Mouse (Mus musculus) right cerebral cortex, postnatal 10 days (tissue): ENCODE measurements around the gene Zfyve19.

ENCODE experiments used
- DNase-seq, 2 experiments: peaks; one replicate each; pipeline ENCODE4 v3.0.0; 2021; ENCODE audit warnings: low spot score in 2 of 2

The Zfyve19 gene

GRCm38 (mm10) chr2:119208344-119209175 lies at the start of gene Zfyve19, which contains the start of gene Dnajc17:
Gene Zfyve19, plus strand, starts transcription at chr2:119208617.
Gene Dnajc17, minus strand, starts transcription at chr2:119208795.
- DNase-seq, result peak; percentile 99

- no peak for DNase-seq
Measured at GRCm38 (mm10) chr2:119161247-119161646, 47.2 kb upstream of the Zfyve19 start.

GRCm38 (mm10) chr2:119163135-119163534 lies 45.3 kb upstream of the Zfyve19 start:
- DNase-seq, result no peak

- no peak for DNase-seq
Measured at GRCm38 (mm10) chr2:119163999-119164398, 44.4 kb upstream of the Zfyve19 start.

- DNase-seq, result no peak
Measured at GRCm38 (mm10) chr2:119165401-119165800, 43.0 kb upstream of the Zfyve19 start.

GRCm38 (mm10) chr2:119166901-119167865 lies 41.2 kb upstream of the Zfyve19 start, which contains the start of gene Gchfr:
Gene Gchfr, plus strand, starts transcription at chr2:119167773.
- DNase-seq, result peak in 1 of 2 experiments; percentile 42

GRCm38 (mm10) chr2:119167866-119168256 lies 40.6 kb upstream of the Zfyve19 start:
- no peak for DNase-seq

- no peak for DNase-seq
Measured at GRCm38 (mm10) chr2:119170282-119170681, 38.1 kb upstream of the Zfyve19 start.

- no peak for DNase-seq
Measured at GRCm38 (mm10) chr2:119171574-119171973, 36.8 kb upstream of the Zfyve19 start.

- DNase-seq, result no peak
Measured at GRCm38 (mm10) chr2:119172446-119172845, 36.0 kb upstream of the Zfyve19 start.

GRCm38 (mm10) chr2:119172862-119173576 lies 35.4 kb upstream of the Zfyve19 start:
- peak; percentile 53 to 56 for DNase-seq

GRCm38 (mm10) chr2:119173991-119174651 lies 34.3 kb upstream of the Zfyve19 start, which contains the start of gene Gm14137:
Gene Gm14137, plus strand, starts transcription at chr2:119174509.
- no peak for DNase-seq

GRCm38 (mm10) chr2:119174866-119175265 lies 33.6 kb upstream of the Zfyve19 start:
- DNase-seq, result no peak

GRCm38 (mm10) chr2:119175614-119176013 lies 32.8 kb upstream of the Zfyve19 start:
- no peak for DNase-seq

GRCm38 (mm10) chr2:119176761-119177160 lies 31.7 kb upstream of the Zfyve19 start:
- no peak for DNase-seq

GRCm38 (mm10) chr2:119177384-119177939 lies 31.0 kb upstream of the Zfyve19 start:
- DNase-seq, result no peak

- no peak for DNase-seq
Measured at GRCm38 (mm10) chr2:119182914-119183313, 25.5 kb upstream of the Zfyve19 start.

GRCm38 (mm10) chr2:119189029-119189710 lies 19.2 kb upstream of the Zfyve19 start:
- DNase-seq, result peak; percentile 77 to 85

GRCm38 (mm10) chr2:119190969-119191368 lies 17.4 kb upstream of the Zfyve19 start:
- DNase-seq, result no peak

GRCm38 (mm10) chr2:119194140-119194539 lies 14.3 kb upstream of the Zfyve19 start:
- no peak for DNase-seq
